In the genomic region with DNA sequence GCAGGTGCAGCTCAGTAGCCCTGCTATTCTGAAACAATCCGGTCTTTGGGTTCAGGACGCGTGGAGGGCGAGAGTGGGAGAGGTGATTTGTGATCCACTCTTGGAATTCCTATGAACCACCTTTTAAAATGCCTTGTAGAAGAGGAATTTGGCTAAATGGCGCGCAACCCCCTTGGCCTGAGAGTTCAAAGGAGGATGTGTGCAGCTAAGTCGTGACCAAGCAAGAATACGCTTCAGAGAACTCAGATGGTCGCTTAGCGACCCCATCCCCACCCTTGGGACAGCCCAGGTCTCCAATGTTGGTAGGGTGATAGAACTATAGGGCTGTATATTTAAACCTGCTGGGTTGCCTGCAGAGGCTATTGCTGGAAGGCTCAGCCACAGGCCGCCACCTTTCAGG, we compare ENCODE assay signal across 9 mouse cellular contexts. TPM values are rescaled to one million over a fixed set of nuclear protein-coding genes. Genes with fewer than 3 reads are reported as not detected.
A peak's percentile ranks its signal among the peaks of the same experiment; 100 is the strongest.
DNase-seq lines count a peak whose midpoint lies in the region; ATAC-seq lines count a peak whose summit lies in the region.
"Had no signal": no experiment of that assay in that cellular context is flagged by ENCODE, and none has a peak within 500 bp of the region (broad histone marks: within the 10 kb centered on the region; RNA-seq: fewer than 3 reads in every experiment).

No protein-coding gene starts in this region.

- peak overlapping the region; percentile 98 for H3K4me2 ChIP-seq in heart, embryonic 14.5 days (ENCODE audit: low read length)
- H3K4me2 ChIP-seq in embryonic facial prominence, embryonic 12.5 days (replicated peaks): peak overlapping the region; percentile 94
- H3K4me2 ChIP-seq in hindbrain, embryonic 13.5 days: peak overlapping the region; percentile 76
- H3K4me2 ChIP-seq in midbrain, embryonic 14.5 days (ENCODE audit: low read length): peak overlapping the region; percentile 93

- no peak for DNase-seq in heart, postnatal 10 days
- no peak for DNase-seq in midbrain, embryonic 14.5 days
- DNase-seq in spleen, postnatal 36 days (ENCODE audit: low spot score in 2 of 2): no peak
- no peak for DNase-seq in left cerebral cortex, adult 9 months (ENCODE audit: low spot score in 2 of 2)
- DNase-seq in layer of hippocampus, adult 18-20 months (ENCODE audit: low spot score in 2 of 2): no peak
- DNase-seq: thymus, postnatal 14 days had no signal

- no peaks in the 10 kb centered on the region for H3K36me3 ChIP-seq in heart, embryonic 14.5 days (ENCODE audit: control insufficient read depth, insufficient read depth, low read length)
- H3K36me3 ChIP-seq in embryonic facial prominence, embryonic 12.5 days: no peaks in the 10 kb centered on the region
- no peaks in the 10 kb centered on the region for H3K36me3 ChIP-seq in hindbrain, embryonic 13.5 days
- no peaks in the 10 kb centered on the region for H3K36me3 ChIP-seq in midbrain, embryonic 14.5 days (ENCODE audit: control insufficient read depth, insufficient read depth, low read length)

- H3K9ac ChIP-seq in heart, embryonic 14.5 days (ENCODE audit: low read length): peak overlapping the region; percentile 74
- H3K9ac ChIP-seq in embryonic facial prominence, embryonic 12.5 days: peak overlapping the region; percentile 74
- H3K9ac ChIP-seq in hindbrain, embryonic 13.5 days: peak overlapping the region; percentile 89
- H3K9ac ChIP-seq in midbrain, embryonic 14.5 days (replicated peaks; ENCODE audit: low read length): peak overlapping the region; percentile 78

- H3K9me3 ChIP-seq in heart, embryonic 14.5 days (ENCODE audit: control insufficient read depth, low read length): no peaks in the 10 kb centered on the region
- H3K9me3 ChIP-seq in embryonic facial prominence, embryonic 12.5 days: no peaks in the 10 kb centered on the region
- no peaks in the 10 kb centered on the region for H3K9me3 ChIP-seq in hindbrain, embryonic 13.5 days
- H3K9me3 ChIP-seq in midbrain, embryonic 14.5 days (ENCODE audit: control insufficient read depth, low read length): no peaks in the 10 kb centered on the region

- H3K4me3 ChIP-seq in heart, embryonic 14.5 days (ENCODE audit: control insufficient read depth in 1 of 2, insufficient read depth in 1 of 2, low read depth in 1 of 2, low read length in 2 of 2): peak overlapping the region; percentile 66 to 74
- peak overlapping the region; percentile 64 for H3K4me3 ChIP-seq in embryonic facial prominence, embryonic 12.5 days
- H3K4me3 ChIP-seq in hindbrain, embryonic 13.5 days: peak overlapping the region; percentile 64
- peak overlapping the region; percentile 76 for H3K4me3 ChIP-seq in midbrain, embryonic 14.5 days (replicated peaks; ENCODE audit: low read depth, low read length)

- ATAC-seq in heart, embryonic 14.5 days (ENCODE audit: insufficient number of reproducible peaks, insufficient read depth, low FRiP score, low read depth): no peak
- no peak for ATAC-seq in embryonic facial prominence, embryonic 12.5 days (ENCODE audit: insufficient number of reproducible peaks, insufficient read depth, low FRiP score, low TSS enrichment)
- 0 out of 2 replicates have a peak, but pooled peaks have one; percentile 10 for ATAC-seq in hindbrain, embryonic 13.5 days (ENCODE audit: low FRiP score)
- ATAC-seq in midbrain, embryonic 14.5 days (ENCODE audit: low FRiP score, low TSS enrichment): no peak

- H3K4me1 ChIP-seq in heart, embryonic 14.5 days (ENCODE audit: control insufficient read depth in 2 of 2, insufficient read depth in 2 of 2, low read length in 2 of 2): peaks cover 4 to 19% of the 10 kb centered on the region in 2 experiments; a peak in 3 of 4 replicates
- peaks cover 28% of the 10 kb centered on the region for H3K4me1 ChIP-seq in embryonic facial prominence, embryonic 12.5 days
- H3K4me1 ChIP-seq in hindbrain, embryonic 13.5 days (replicated peaks): peaks cover 43% of the 10 kb centered on the region
- H3K4me1 ChIP-seq in midbrain, embryonic 14.5 days (ENCODE audit: control insufficient read depth, insufficient read depth, low read length): peaks cover 33% of the 10 kb centered on the region

- no peak overlapping the region for H3K27ac ChIP-seq in heart, embryonic 14.5 days (replicated peaks in 1 of 2; ENCODE audit: control insufficient read depth in 1 of 2, insufficient read depth in 1 of 2, low read depth in 2 of 2, low read length in 2 of 2)
- H3K27ac ChIP-seq in embryonic facial prominence, embryonic 12.5 days: no peak overlapping the region
- peak overlapping the region; percentile 89 for H3K27ac ChIP-seq in hindbrain, embryonic 13.5 days
- peak overlapping the region; percentile 89 for H3K27ac ChIP-seq in midbrain, embryonic 14.5 days (replicated peaks; ENCODE audit: low read depth, low read length)

- H3K27me3 ChIP-seq in heart, embryonic 14.5 days (ENCODE audit: control insufficient read depth, insufficient read depth, low read length): peaks cover 51% of the 10 kb centered on the region
- peaks cover 6% of the 10 kb centered on the region; the same call in 1 of the 2 replicates for H3K27me3 ChIP-seq in embryonic facial prominence, embryonic 12.5 days
- no peaks in the 10 kb centered on the region for H3K27me3 ChIP-seq in hindbrain, embryonic 13.5 days
- H3K27me3 ChIP-seq in midbrain, embryonic 14.5 days (ENCODE audit: control insufficient read depth, insufficient read depth, low read length): no peaks in the 10 kb centered on the region

- intact Hi-C loops in heart, postnatal 10 days (cut with DNase I): loop anchor here (5.0 kb wide), 1 partner anchor 101 kb away; no protein-coding TSS in a partner anchor

- WGBS in heart, embryonic 14.5 days: 7% methylated on average over 11 of the region's 11 CpGs
- WGBS in embryonic facial prominence, embryonic 12.5 days: 3% methylated on average over 11 of the region's 11 CpGs
- WGBS in hindbrain, embryonic 13.5 days: 6% methylated on average over 11 of the region's 11 CpGs
- WGBS in midbrain, embryonic 14.5 days: 4% methylated on average over 11 of the region's 11 CpGs

RNA-seq across cellular contexts. Expression of a gene that starts 1.1 kb away (rescaled TPM):
- 28.2 and 30.9 TPM in 2 replicates for polyA plus RNA-seq in heart, embryonic 14.5 days (2014; fragmentation: Nextera tagmentation; extraction: Ambion mirVana)
- total RNA-seq in heart, postnatal 10 days (2021): 100 to 1,000 TPM; 149 to 150 TPM
- polyA plus RNA-seq in embryonic facial prominence, embryonic 12.5 days (2016; fragmentation: Nextera tagmentation; extraction: Ambion mirVana): 61.6 and 61.9 TPM in 2 replicates
- 49.0 and 52.0 TPM in 2 replicates for polyA plus RNA-seq in hindbrain, embryonic 13.5 days (2015; fragmentation: Nextera tagmentation; extraction: Ambion mirVana)
- polyA plus RNA-seq in midbrain, embryonic 14.5 days (2014; fragmentation: Nextera tagmentation; extraction: Ambion mirVana): 53.6 and 56.5 TPM in 2 replicates
- 100 to 1,000 TPM; 122 to 133 TPM for total RNA-seq in layer of hippocampus, adult 18-20 months (2021)

Comparison
In these comparisons a context has a peak if more than half of its experiments do, and no peak if none do; other contexts are left out.
1. H3K27ac ChIP-seq: peak in hindbrain, embryonic 13.5 days (single experiment) and midbrain, embryonic 14.5 days (single experiment); none in heart, embryonic 14.5 days (0 of 2) and embryonic facial prominence, embryonic 12.5 days (single experiment).
2. Peak in every context shown above with its lines, with median percentiles within 50 percentile points of each other: H3K4me2 ChIP-seq, H3K4me3 ChIP-seq and H3K9ac ChIP-seq.